Mouse (Mus musculus): Measurements from ENCODE around the gene Acsm5.

Gene Acsm5

GRCm38 (mm10) chr7:119550471-119551222 lies 31.4 kb downstream of the Acsm5 start:
- peak; percentile 46 to 57 for DNase-seq

GRCm38 (mm10) chr7:119554040-119554439 lies 34.8 kb downstream of the Acsm5 start, which contains the start of gene Acsm2:
Acsm2 (plus strand) TSS chr7:119554340.
- no peak for DNase-seq

- peak; percentile 56 to 67 for DNase-seq
These were observed 40.7 kb downstream of the Acsm5 start for GRCm38 (mm10) chr7:119559789-119560451.

- peak; percentile 38 to 51 for DNase-seq
These were observed 41.2 kb downstream of the Acsm5 start for GRCm38 (mm10) chr7:119560452-119560835.

- DNase-seq, result peak; percentile 34 to 64
These were observed 42.2 kb downstream of the Acsm5 start for GRCm38 (mm10) chr7:119561441-119561840.

GRCm38 (mm10) chr7:119562476-119562875 lies 43.2 kb downstream of the Acsm5 start:
- peak; percentile 37 to 41 for DNase-seq

- DNase-seq, result peak; percentile 73 to 88
These were observed 75.4 kb downstream of the Acsm5 start for GRCm38 (mm10) chr7:119594530-119595107.

All from kidney, adult 8-10 months (tissue).